Mouse (Mus musculus) spleen, postnatal 4 days (tissue): ENCODE measurements around the gene Atad1.
"Not testable (repeated sequence)": the region's sequence is repeated elsewhere in the genome, so short reads cannot be mapped to it uniquely, and the experiment has no call there.

Source experiments
- DNase-seq, 2 experiments: peaks; one replicate each; pipeline ENCODE4 v3.0.0; 2022; ENCODE audit warnings: low spot score in 2 of 2

Atad1 gene

GRCm38 (mm10) chr19:32675766-32676165 is 63.8 kb downstream of the Atad1 start:
- no peak for DNase-seq

DNA sequence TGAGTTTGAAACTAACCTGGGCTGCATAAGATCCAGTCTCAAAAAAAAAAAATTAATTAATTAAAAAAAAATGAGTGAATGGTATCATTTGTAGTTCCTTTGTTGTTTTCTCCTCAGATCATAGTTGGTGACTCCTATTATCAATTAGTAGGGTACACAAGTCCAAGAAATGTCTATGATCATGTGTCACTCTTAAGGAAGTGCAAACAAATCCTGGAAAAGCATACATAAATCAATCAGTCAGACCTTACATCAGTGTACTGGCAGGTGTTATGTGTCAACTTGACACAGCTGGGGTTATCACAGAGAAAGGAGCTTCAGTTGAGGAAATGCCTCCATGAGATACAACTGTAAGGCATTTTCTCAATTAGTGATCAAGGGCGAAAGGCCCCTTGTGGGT is 71.8 kb downstream of the Atad1 start:
- DNase-seq = not testable (repeated sequence)

DNA sequence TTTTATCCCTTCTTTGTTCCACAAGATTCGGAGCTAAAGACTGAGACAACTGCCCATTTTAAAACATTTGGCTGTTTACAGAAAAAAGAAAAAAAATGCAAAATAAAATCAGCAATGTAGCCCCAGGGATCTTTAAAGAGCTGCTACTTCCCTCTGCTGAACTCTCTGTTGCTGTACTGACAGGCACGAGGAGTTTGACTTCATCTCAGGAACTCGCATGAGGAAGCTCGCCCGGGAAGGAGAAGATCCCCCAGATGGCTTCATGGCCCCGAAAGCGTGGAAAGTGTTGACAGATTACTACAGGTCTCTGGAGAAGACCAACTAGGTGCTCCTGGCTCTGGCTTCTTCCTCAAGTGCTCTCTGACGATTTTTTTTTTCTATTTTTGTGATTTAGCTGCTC is 74.3 kb downstream of the Atad1 start:
- no peak for DNase-seq

DNA sequence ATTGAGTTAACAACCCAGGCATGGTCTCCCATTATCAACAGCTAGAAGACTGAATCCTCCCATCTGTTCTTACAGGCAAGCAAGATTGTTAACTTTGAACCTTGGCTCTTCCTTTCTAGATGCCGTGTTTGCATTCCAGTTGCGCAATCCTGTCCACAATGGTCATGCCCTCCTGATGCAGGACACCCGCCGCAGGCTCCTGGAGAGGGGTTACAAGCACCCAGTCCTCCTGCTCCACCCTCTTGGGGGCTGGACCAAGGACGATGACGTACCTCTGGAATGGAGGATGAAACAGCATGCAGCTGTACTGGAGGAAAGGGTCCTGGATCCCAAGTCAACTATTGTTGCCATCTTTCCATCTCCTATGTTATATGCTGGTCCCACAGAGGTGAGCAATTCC is 76.7 kb downstream of the Atad1 start:
- DNase-seq = no peak

DNA sequence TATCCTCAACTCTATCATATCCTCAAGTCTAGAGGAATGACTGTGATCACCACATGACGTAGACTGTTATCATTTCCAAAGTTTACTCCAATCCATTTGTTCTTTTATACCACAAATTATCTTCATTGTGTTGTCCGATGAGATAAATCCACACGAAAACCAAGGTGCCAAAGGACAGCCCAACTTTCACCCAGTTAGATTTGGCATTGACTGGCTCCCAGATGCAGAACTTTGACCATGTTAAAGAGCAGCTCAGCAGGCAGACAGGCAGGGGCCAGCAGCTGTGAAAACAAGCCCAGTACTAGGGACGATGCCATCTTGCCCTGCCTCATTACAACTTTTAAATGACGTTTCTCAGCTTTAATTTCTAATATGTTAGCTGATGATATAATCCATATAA is 80.2 kb downstream of the Atad1 start:
- no peak for DNase-seq

GRCm38 (mm10) chr19:32653630-32654362 is 85.8 kb downstream of the Atad1 start:
- DNase-seq = no peak

- no peak for DNase-seq
Measured at GRCm38 (mm10) chr19:32653122-32653521, 86.5 kb downstream of the Atad1 start.

DNA sequence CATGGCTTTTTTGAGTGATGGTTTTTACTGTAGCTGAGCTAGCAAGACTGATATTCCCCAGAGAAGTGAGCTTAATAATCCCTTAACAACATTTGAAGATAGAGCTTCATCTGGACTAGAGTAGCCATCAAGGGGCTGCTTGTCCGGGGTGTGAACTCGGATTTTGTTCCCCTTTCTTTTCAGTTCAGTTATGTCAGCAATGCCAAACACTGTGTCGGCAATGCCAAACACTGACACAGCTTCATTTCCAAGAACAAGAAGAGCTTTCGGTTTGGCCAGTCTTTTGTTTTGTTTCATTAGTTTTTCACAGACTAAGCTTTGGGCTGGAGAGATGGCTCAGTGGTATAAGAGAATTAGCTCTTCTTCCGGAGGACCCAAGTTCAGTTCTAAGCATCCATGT is 88.5 kb downstream of the Atad1 start:
- no peak for DNase-seq

GRCm38 (mm10) chr19:32648019-32648571 is 91.5 kb downstream of the Atad1 start:
- DNase-seq = no peak

GRCm38 (mm10) chr19:32646382-32646781 is 93.2 kb downstream of the Atad1 start:
- DNase-seq = no peak

GRCm38 (mm10) chr19:32645939-32646338 is 93.6 kb downstream of the Atad1 start:
- no peak for DNase-seq

DNA sequence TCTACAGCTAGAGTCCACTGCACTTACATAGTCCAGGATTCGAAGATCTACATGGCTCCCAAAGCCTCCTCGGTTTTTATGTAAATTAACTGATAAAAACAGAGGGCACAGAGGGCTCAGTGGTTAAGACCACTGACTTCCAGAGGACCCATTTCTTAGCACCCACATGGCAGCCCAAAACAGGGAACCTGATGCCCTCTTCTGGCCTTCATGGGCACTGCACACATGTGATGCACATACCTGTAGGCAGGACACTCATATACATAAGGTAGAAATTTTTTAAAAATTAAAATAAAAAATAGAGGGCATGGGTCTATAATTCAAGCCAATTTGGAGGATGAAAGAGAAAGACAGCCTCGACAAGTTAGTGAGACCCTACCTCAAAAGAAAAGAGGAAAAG is 95.9 kb downstream of the Atad1 start:
- DNase-seq = no peak

DNA sequence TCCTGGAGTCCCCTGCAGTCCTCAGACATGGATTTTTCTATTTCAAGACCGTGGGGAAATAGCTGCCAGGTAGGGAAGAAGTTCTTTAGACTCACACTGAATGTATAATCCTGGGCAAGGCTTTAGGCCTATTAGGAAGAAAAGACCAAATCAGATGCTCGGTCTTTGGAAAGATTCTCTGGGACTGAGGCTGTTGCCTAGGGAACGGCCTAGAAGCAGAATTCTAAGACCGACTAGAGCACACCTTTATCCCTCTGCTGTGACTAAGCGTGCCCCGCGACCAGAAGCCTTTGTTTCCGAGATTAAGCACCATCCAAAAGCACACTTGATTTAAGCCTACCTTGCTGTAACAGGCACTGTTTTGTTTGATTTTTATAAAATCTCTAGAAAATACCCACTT is 97.6 kb downstream of the Atad1 start:
- DNase-seq = no peak

DNA sequence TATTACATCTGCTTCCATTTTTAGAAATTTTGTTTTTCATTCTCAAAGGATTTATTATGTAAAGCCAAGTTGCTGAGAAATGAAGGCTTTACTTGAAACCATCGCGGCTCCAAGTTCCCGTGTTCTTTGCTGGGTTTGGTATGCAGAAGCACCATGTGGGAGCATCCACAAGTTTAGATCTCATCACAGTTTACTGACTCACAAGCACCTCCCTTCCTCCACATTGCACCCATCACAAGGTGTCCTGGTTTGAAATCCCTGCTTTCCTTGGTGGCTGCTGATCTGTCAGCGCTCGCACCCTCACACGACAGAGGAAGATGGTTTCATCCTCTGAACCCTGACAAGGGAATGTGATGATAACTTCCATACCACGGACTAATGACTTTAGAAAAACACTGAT is 98.1 kb downstream of the Atad1 start:
- DNase-seq = no peak

GRCm38 (mm10) chr19:32638276-32638903 is 101.2 kb downstream of the Atad1 start:
- DNase-seq = no peak

DNA sequence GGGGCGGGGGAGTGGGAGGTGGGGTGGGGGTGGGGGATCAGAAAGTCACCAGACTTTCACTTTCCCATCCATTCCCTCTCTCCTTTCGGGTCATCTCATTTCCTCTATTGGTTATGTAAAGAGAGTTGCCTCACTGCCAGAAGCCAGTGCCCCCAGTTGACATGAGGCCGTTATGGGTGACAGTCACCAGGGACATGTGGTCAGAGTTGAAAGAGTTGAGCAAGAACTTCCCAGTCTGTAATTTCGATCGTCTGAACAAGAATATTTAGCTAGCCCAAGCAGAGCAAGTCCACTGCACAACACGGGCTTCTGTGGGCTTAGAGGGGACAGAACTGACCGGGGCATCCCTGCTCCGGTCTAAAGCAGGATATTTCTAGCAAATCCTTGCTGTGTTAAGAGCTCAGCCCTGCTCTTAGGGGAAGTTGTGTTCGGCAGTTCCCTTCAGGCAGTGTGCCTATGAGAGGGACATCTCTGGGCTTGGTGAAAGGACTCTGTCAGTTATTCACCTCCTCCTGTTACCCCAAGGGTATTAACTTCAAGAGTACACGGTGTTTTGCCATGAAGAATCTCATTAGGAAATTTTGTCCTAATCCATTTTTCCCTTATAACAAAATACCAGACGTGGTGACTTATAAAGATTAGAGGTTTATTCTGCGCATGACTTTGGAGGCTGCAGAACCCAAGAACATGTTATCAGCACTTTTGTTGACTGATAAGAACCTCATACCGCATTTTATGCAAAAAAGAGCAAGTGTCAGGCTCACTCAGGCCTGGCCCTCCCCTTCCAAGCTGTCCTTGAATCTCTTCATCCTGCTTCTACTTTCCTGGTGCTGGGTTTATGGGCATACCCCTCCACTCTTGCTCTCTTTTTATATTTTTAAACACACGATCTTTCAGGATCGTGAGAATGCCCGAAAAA is 102.0 kb downstream of the Atad1 start:
- peak in 1 of 2 experiments; percentile 37 for DNase-seq

DNA sequence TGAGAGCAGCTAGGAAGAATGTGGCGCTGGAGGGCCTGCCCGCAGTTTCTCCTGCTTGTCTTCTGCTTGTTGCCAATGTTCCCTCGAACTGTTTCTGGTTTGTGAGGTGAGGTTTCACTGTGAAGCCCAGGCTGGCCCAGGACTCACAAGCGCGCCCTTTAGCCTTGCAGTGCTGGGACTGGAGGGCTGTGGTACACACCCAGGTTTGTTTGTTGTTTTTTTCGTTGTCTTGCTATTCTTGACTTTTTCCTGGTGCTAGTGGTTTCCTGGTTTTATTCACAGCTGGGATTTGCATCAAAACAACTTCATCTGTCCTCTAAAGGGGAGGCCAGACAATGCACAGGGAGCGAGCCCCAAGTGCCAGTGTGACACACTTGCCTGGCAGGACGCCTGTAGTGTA is 104.7 kb downstream of the Atad1 start:
- DNase-seq = no peak

- DNase-seq = no peak
Measured at GRCm38 (mm10) chr19:32628572-32629132, 110.9 kb downstream of the Atad1 start.

- DNase-seq = no peak
Measured at GRCm38 (mm10) chr19:32627631-32628030, 112.0 kb downstream of the Atad1 start.

DNA sequence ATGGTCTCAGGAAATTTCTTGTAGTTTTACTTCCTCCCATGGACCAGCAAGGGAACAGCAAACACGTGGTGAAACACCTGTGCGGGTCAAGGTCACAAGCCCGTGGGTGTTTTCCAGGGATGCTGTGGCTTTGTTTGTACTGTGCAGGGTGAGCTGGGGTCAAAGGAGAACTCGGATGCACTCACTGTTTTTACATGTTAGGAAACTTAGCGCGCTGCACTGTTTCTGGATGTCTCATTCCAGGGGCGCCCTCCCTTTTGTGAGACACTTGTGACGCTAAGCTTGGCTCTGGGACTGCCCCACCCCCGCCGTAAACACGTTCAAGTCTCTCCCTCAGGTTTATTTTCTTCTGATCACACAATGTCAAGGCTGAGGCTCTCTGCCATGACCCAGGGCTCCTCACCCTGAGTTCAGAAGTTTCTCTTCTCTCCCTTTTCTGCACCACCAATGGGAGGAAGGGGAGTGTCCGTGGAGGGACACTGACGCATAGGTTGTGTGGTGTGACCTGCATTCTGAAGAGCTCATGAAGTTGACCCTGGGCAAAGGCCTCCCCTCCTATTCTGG is 112.7 kb downstream of the Atad1 start:
- DNase-seq = no peak

DNA sequence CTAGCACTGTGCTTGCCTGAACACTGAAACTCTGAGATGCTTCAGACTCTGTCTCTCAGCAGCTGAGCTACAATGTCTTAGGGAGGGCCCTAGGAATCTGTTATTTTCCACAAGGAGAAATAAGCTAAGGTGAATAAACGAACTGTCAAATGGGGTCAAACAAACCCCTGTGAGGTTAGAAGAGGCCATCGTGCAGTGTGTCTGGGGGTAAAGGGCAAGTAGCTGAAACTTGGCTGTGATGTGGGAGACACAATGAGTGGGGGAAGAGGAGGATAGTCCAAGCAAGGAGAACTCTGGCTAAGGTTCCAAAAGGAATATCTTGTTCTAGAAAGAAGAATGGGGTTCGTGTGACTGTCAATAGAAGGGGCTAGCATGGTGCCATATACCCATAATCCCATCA is 117.4 kb downstream of the Atad1 start:
- no peak for DNase-seq
